Mouse (Mus musculus): ENCODE measurements around the gene Cdh23.
A peak's percentile ranks its signal among the peaks of the same experiment; 100 is the strongest.

The Cdh23 gene

GRCm38 (mm10) chr10:60591281-60591680 is 105.0 kb downstream of the Cdh23 start:
- DNase-seq (ENCODE audit: low read depth, low spot score), result no peak
- H3K36me3 ChIP-seq (ENCODE audit: control insufficient read depth, insufficient read depth, low read length, poor library complexity, severe bottlenecking), result no peaks in the 10 kb centered on the region
- no peaks in the 10 kb centered on the region for H3K27me3 ChIP-seq (ENCODE audit: control insufficient read depth, insufficient read depth, low read length, poor library complexity, severe bottlenecking)

GRCm38 (mm10) chr10:60590241-60590640 is 106.0 kb downstream of the Cdh23 start:
- DNase-seq (ENCODE audit: low read depth, low spot score), result no peak
- H3K36me3 ChIP-seq (ENCODE audit: control insufficient read depth, insufficient read depth, low read length, poor library complexity, severe bottlenecking), result no peaks in the 10 kb centered on the region
- no peaks in the 10 kb centered on the region for H3K27me3 ChIP-seq (ENCODE audit: control insufficient read depth, insufficient read depth, low read length, poor library complexity, severe bottlenecking)

GRCm38 (mm10) chr10:60585691-60586090 is 110.6 kb downstream of the Cdh23 start:
- Histone ChIP-seq H3K27me3 (ENCODE audit: control insufficient read depth, insufficient read depth, low read length, poor library complexity, severe bottlenecking) (no peaks in the 10 kb centered on the region), H3K36me3 (ENCODE audit: control insufficient read depth, insufficient read depth, low read length, poor library complexity, severe bottlenecking) (no peaks in the 10 kb centered on the region)
- DNase-seq (ENCODE audit: low read depth, low spot score), result no peak

- Histone ChIP-seq H3K36me3 (ENCODE audit: control insufficient read depth, insufficient read depth, low read length, poor library complexity, severe bottlenecking) (no peaks in the 10 kb centered on the region), H3K27me3 (ENCODE audit: control insufficient read depth, insufficient read depth, low read length, poor library complexity, severe bottlenecking) (no peaks in the 10 kb centered on the region)
- DNase-seq (ENCODE audit: low read depth, low spot score), result no peak
These were observed 113.3 kb downstream of the Cdh23 start for GRCm38 (mm10) chr10:60582956-60583355.

- Histone ChIP-seq H3K27me3 (ENCODE audit: control insufficient read depth, insufficient read depth, low read length, poor library complexity, severe bottlenecking) (no peaks in the 10 kb centered on the region), H3K36me3 (ENCODE audit: control insufficient read depth, insufficient read depth, low read length, poor library complexity, severe bottlenecking) (no peaks in the 10 kb centered on the region)
- no peak for DNase-seq (ENCODE audit: low read depth, low spot score)
These were observed 115.6 kb downstream of the Cdh23 start for GRCm38 (mm10) chr10:60580666-60581065.

- no peaks in the 10 kb centered on the region for H3K36me3 ChIP-seq (ENCODE audit: control insufficient read depth, insufficient read depth, low read length, poor library complexity, severe bottlenecking)
- no peak for DNase-seq (ENCODE audit: low read depth, low spot score)
- H3K27me3 ChIP-seq (ENCODE audit: control insufficient read depth, insufficient read depth, low read length, poor library complexity, severe bottlenecking), result no peaks in the 10 kb centered on the region
These were observed 117.4 kb downstream of the Cdh23 start for GRCm38 (mm10) chr10:60578738-60579538.

- Histone ChIP-seq H3K36me3 (ENCODE audit: control insufficient read depth, insufficient read depth, low read length, poor library complexity, severe bottlenecking) (no peaks in the 10 kb centered on the region), H3K27me3 (ENCODE audit: control insufficient read depth, insufficient read depth, low read length, poor library complexity, severe bottlenecking) (no peaks in the 10 kb centered on the region)
- no peak for DNase-seq (ENCODE audit: low read depth, low spot score)
These were observed 118.2 kb downstream of the Cdh23 start for GRCm38 (mm10) chr10:60577920-60578737.

- no peak for DNase-seq (ENCODE audit: low read depth, low spot score)
- Histone ChIP-seq H3K27me3 (ENCODE audit: control insufficient read depth, insufficient read depth, low read length, poor library complexity, severe bottlenecking) (no peaks in the 10 kb centered on the region), H3K36me3 (ENCODE audit: control insufficient read depth, insufficient read depth, low read length, poor library complexity, severe bottlenecking) (no peaks in the 10 kb centered on the region)
These were observed 119.0 kb downstream of the Cdh23 start for GRCm38 (mm10) chr10:60577125-60577919.

- Histone ChIP-seq H3K36me3 (ENCODE audit: control insufficient read depth, insufficient read depth, low read length, poor library complexity, severe bottlenecking) (no peaks in the 10 kb centered on the region), H3K27me3 (ENCODE audit: control insufficient read depth, insufficient read depth, low read length, poor library complexity, severe bottlenecking) (no peaks in the 10 kb centered on the region)
- DNase-seq (ENCODE audit: low read depth, low spot score), result no peak
These were observed 121.4 kb downstream of the Cdh23 start for GRCm38 (mm10) chr10:60574851-60575250.

GRCm38 (mm10) chr10:60571491-60571890 is 124.8 kb downstream of the Cdh23 start:
- Histone ChIP-seq H3K36me3 (ENCODE audit: control insufficient read depth, insufficient read depth, low read length, poor library complexity, severe bottlenecking) (no peaks in the 10 kb centered on the region), H3K27me3 (ENCODE audit: control insufficient read depth, insufficient read depth, low read length, poor library complexity, severe bottlenecking) (no peaks in the 10 kb centered on the region; the same call in 1 of the 2 replicates)
- DNase-seq (ENCODE audit: low read depth, low spot score), result no peak

- peak; percentile 5 for DNase-seq (ENCODE audit: low read depth, low spot score)
- Histone ChIP-seq H3K36me3 (ENCODE audit: control insufficient read depth, insufficient read depth, low read length, poor library complexity, severe bottlenecking) (no peaks in the 10 kb centered on the region), H3K27me3 (ENCODE audit: control insufficient read depth, insufficient read depth, low read length, poor library complexity, severe bottlenecking) (no peaks in the 10 kb centered on the region; the same call in 1 of the 2 replicates)
These were observed 129.8 kb downstream of the Cdh23 start for GRCm38 (mm10) chr10:60566369-60567037.

GRCm38 (mm10) chr10:60564136-60564535 is 132.2 kb downstream of the Cdh23 start:
- Histone ChIP-seq H3K27me3 (ENCODE audit: control insufficient read depth, insufficient read depth, low read length, poor library complexity, severe bottlenecking) (no peaks in the 10 kb centered on the region; the same call in 1 of the 2 replicates), H3K36me3 (ENCODE audit: control insufficient read depth, insufficient read depth, low read length, poor library complexity, severe bottlenecking) (no peaks in the 10 kb centered on the region)
- no peak for DNase-seq (ENCODE audit: low read depth, low spot score)

GRCm38 (mm10) chr10:60562946-60563345 is 133.3 kb downstream of the Cdh23 start:
- DNase-seq (ENCODE audit: low read depth, low spot score), result no peak
- H3K36me3 ChIP-seq (ENCODE audit: control insufficient read depth, insufficient read depth, low read length, poor library complexity, severe bottlenecking), result no peaks in the 10 kb centered on the region
- no peaks in the 10 kb centered on the region for H3K27me3 ChIP-seq (ENCODE audit: control insufficient read depth, insufficient read depth, low read length, poor library complexity, severe bottlenecking)

- no peaks in the 10 kb centered on the region for H3K36me3 ChIP-seq (ENCODE audit: control insufficient read depth, insufficient read depth, low read length, poor library complexity, severe bottlenecking)
- no peak for DNase-seq (ENCODE audit: low read depth, low spot score)
- no peaks in the 10 kb centered on the region for H3K27me3 ChIP-seq (ENCODE audit: control insufficient read depth, insufficient read depth, low read length, poor library complexity, severe bottlenecking)
These were observed 137.8 kb downstream of the Cdh23 start for GRCm38 (mm10) chr10:60558491-60558927.

Measured in splenic B cell, adult 2 months (primary cell).